ENCODE assay signal across 28 mouse cellular contexts in genomic region chr8:125902521-125902920, GRCm38 (mm10). TPM values are rescaled to one million over a fixed set of nuclear protein-coding genes. Genes with fewer than 3 reads are reported as not detected.
DNase-seq lines count a peak whose midpoint lies in the region; ATAC-seq and TF ChIP-seq lines count a peak whose summit lies in the region.
"Had no signal": no experiment of that assay in that cellular context is flagged by ENCODE, and none has a peak within 500 bp of the region (broad histone marks: within the 10 kb centered on the region; RNA-seq: fewer than 3 reads in every experiment).

No protein-coding gene starts in this region.

- peaks cover 14% of the 10 kb centered on the region for H3K27me3 ChIP-seq in lung, embryonic 14.5 days (ENCODE audit: insufficient read depth, low read length)
- peaks cover 13% of the 10 kb centered on the region for H3K27me3 ChIP-seq in embryonic facial prominence, embryonic 14.5 days (replicated peaks; ENCODE audit: control insufficient read depth, insufficient read depth, low read length)

- no peak overlapping the region for H3K4me3 ChIP-seq in lung, embryonic 14.5 days (ENCODE audit: low read depth, low read length)
- H3K4me3 ChIP-seq in lung, adult 2 months (replicated peaks; ENCODE audit: extremely low read depth, low read depth, low read length), result no peak overlapping the region
- H3K4me3 ChIP-seq in embryonic facial prominence, embryonic 14.5 days (ENCODE audit: low read depth, low read length), result no peak overlapping the region
- H3K4me3 ChIP-seq: forebrain, embryonic 10.5 days; gastrocnemius, adult 2 months; heart, embryonic 10.5 days; hindbrain, embryonic 15.5 days; intestine, embryonic 15.5 days; limb, embryonic 10.5 days; liver, embryonic 15.5 days; midbrain, embryonic 12.5 days had no signal

- no peak for ATAC-seq in lung, embryonic 14.5 days (ENCODE audit: insufficient read depth)
- ATAC-seq in embryonic facial prominence, embryonic 14.5 days (ENCODE audit: low read depth), result no peak
- ATAC-seq in granulocyte monocyte progenitor cell, adult 5-6 weeks (replicated peaks; ENCODE audit: poor library complexity, severe bottlenecking), result no peak
- ATAC-seq: intestine, embryonic 15.5 days; lung, postnatal 0 days had no signal

- H3K9me3 ChIP-seq in lung, embryonic 14.5 days (ENCODE audit: low read depth, low read length), result peaks cover 3% of the 10 kb centered on the region; the same call in 1 of the 2 replicates
- no peaks in the 10 kb centered on the region for H3K9me3 ChIP-seq in embryonic facial prominence, embryonic 14.5 days (ENCODE audit: control insufficient read depth, low read length)
- H3K9me3 ChIP-seq: forebrain, embryonic 10.5 days; heart, embryonic 10.5 days; hindbrain, embryonic 15.5 days; intestine, embryonic 15.5 days; limb, embryonic 10.5 days; liver, embryonic 15.5 days had no signal

- TF ChIP-seq POLR2A in lung, adult 2 months (IDR thresholded peaks at IDR 0.05; ENCODE audit: borderline replicate concordance, extremely low read depth, low read depth, low read length), result no peak

- 42% methylated on average over 3 of the region's 3 CpGs for WGBS in lung, embryonic 14.5 days
- 45% methylated on average over 3 of the region's 3 CpGs for WGBS in lung, adult 2 months
- WGBS in embryonic facial prominence, embryonic 14.5 days, result 30% methylated on average over 3 of the region's 3 CpGs

- peak; percentile 30 for DNase-seq in lung, embryonic 14.5 days
- DNase-seq in lung, adult 2 months, result no peak
- DNase-seq in NIH3T3 (ENCODE audit: low read depth), result peak; percentile 43
- DNase-seq in embryonic facial prominence, embryonic 14.5 days (ENCODE audit: low spot score), result peak; percentile 68
- peak; percentile 82 for DNase-seq in testis, postnatal 10 days (ENCODE audit: low spot score)
- DNase-seq in heart, postnatal 10 days, result no peak
- DNase-seq: cerebellum, adult 18-20 months; cerebellum, postnatal 14 days; embryo, embryonic 11 days; gastrocnemius, adult 2 months; kidney, adult 8-10 months; kidney, postnatal 10 days; liver; right cerebral cortex, postnatal 14 days; thymus, adult 18-20 months; thymus, postnatal 4 days had no signal

- no peak overlapping the region for H3K4me2 ChIP-seq in lung, embryonic 14.5 days
- H3K4me2 ChIP-seq in embryonic facial prominence, embryonic 14.5 days (ENCODE audit: low read depth, low read length), result no peak overlapping the region
- H3K4me2 ChIP-seq: hindbrain, embryonic 15.5 days; intestine, embryonic 15.5 days; liver, embryonic 15.5 days; midbrain, embryonic 12.5 days had no signal

- H3K4me1 ChIP-seq in lung, embryonic 14.5 days (ENCODE audit: insufficient read depth), result no peaks in the 10 kb centered on the region
- H3K4me1 ChIP-seq in lung, adult 2 months (ENCODE audit: control insufficient read depth, insufficient read depth, low read length), result no peaks in the 10 kb centered on the region
- 0 out of 2 replicates have a peak, but pooled peaks cover 4% of the 10 kb centered on the region for H3K4me1 ChIP-seq in embryonic facial prominence, embryonic 14.5 days (ENCODE audit: control insufficient read depth, insufficient read depth, low read length)

- no peaks in the 10 kb centered on the region for H3K36me3 ChIP-seq in lung, embryonic 14.5 days (ENCODE audit: insufficient read depth)
- no peaks in the 10 kb centered on the region for H3K36me3 ChIP-seq in embryonic facial prominence, embryonic 14.5 days (ENCODE audit: control insufficient read depth, insufficient read depth, low read length)
- H3K36me3 ChIP-seq: forebrain, embryonic 10.5 days; heart, embryonic 10.5 days; hindbrain, embryonic 15.5 days; intestine, embryonic 15.5 days; limb, embryonic 10.5 days; liver, embryonic 15.5 days; midbrain, embryonic 12.5 days had no signal

- TF ChIP-seq CTCF in lung, embryonic 14.5 days (IDR thresholded peaks at IDR 0.05; ENCODE audit: low read depth), result no peak
- no peak for TF ChIP-seq CTCF in lung, adult 2 months (IDR thresholded peaks at IDR 0.05; ENCODE audit: insufficient read depth, low read length)

- intact Hi-C loops in heart, postnatal 10 days (cut with DNase I), result no loop called here

- no peak overlapping the region; the same call in 1 of the 2 replicates for H3K27ac ChIP-seq in lung, embryonic 14.5 days (ENCODE audit: low read depth)
- no peak overlapping the region for H3K27ac ChIP-seq in embryonic facial prominence, embryonic 14.5 days (replicated peaks; ENCODE audit: low read depth, low read length)
- H3K27ac ChIP-seq: forebrain, embryonic 10.5 days; gastrocnemius, adult 2 months; heart, embryonic 10.5 days; hindbrain, embryonic 15.5 days; intestine, embryonic 15.5 days; limb, embryonic 10.5 days; liver, embryonic 15.5 days; midbrain, embryonic 12.5 days had no signal

- no peak overlapping the region for H3K9ac ChIP-seq in lung, embryonic 14.5 days
- H3K9ac ChIP-seq in embryonic facial prominence, embryonic 14.5 days (ENCODE audit: low read depth, low read length), result no peak overlapping the region
- H3K9ac ChIP-seq: hindbrain, embryonic 15.5 days; intestine, embryonic 15.5 days; liver, embryonic 15.5 days; midbrain, embryonic 12.5 days had no signal

RNA-seq across cellular contexts. Expression of gene Pcnx2, which starts 4.4 kb away (rescaled TPM):
- polyA plus RNA-seq in lung, embryonic 14.5 days (2014; fragmentation: Nextera tagmentation; extraction: Ambion mirVana), result 0.15 TPM in 1 of 2 replicates, not detected in the other
- 1.8 and 2.1 TPM in 2 replicates for polyA plus RNA-seq in lung, adult 2 months (2012; rRNA removed)
- 0.43 and 0.60 TPM in 2 replicates for polyA plus RNA-seq in embryonic facial prominence, embryonic 14.5 days (2014; fragmentation: Nextera tagmentation; extraction: Ambion mirVana)
- total RNA-seq in heart, postnatal 10 days (2021), result under 1 TPM; 0.45 TPM
- not detected in 2 replicates for total RNA-seq in granulocyte monocyte progenitor cell, adult 5-6 weeks (2014; fragmentation: Nextera tagmentation)
- not detected in 2 replicates for total RNA-seq in granulocyte monocyte progenitor cell, adult 5-6 weeks (2017)
- total RNA-seq: hematopoietic stem cell, adult 5-6 weeks; monocyte, adult 5-6 weeks; neutrophil, adult 5-6 weeks had no signal
- polyA plus RNA-seq: limb, embryonic 10.5 days had no signal

RNA-seq across cellular contexts. Expression of gene Map3k21, which starts 7.7 kb away (rescaled TPM):
- polyA plus RNA-seq in lung, embryonic 14.5 days (2014; fragmentation: Nextera tagmentation; extraction: Ambion mirVana), result 4.1 and 5.3 TPM in 2 replicates
- 1.3 TPM in 2 replicates for polyA plus RNA-seq in lung, adult 2 months (2012; rRNA removed)
- polyA plus RNA-seq in embryonic facial prominence, embryonic 14.5 days (2014; fragmentation: Nextera tagmentation; extraction: Ambion mirVana), result 0.38 and 0.64 TPM in 2 replicates
- under 1 TPM; 0.26 to 0.27 TPM for total RNA-seq in heart, postnatal 10 days (2021)
- total RNA-seq in granulocyte monocyte progenitor cell, adult 5-6 weeks (2014; fragmentation: Nextera tagmentation), result not detected in 2 replicates
- total RNA-seq in granulocyte monocyte progenitor cell, adult 5-6 weeks (2017), result not detected in 2 replicates
- total RNA-seq: hematopoietic stem cell, adult 5-6 weeks; monocyte, adult 5-6 weeks; neutrophil, adult 5-6 weeks had no signal
- polyA plus RNA-seq: forebrain, embryonic 10.5 days had no signal

Comparison
In these comparisons a context has a peak if more than half of its experiments do, and no peak if none do; other contexts are left out.
1. DNase-seq: peak in lung, embryonic 14.5 days (single experiment), NIH3T3 (single experiment), embryonic facial prominence, embryonic 14.5 days (single experiment) and testis, postnatal 10 days (single experiment); none in lung, adult 2 months (single experiment) and heart, postnatal 10 days (0 of 2).